Mouse (Mus musculus) neural tube, embryonic 15.5 days (tissue): ENCODE measurements around the gene Rars2. TPM values are rescaled to one million over a fixed set of nuclear protein-coding genes. Genes with fewer than 3 reads are reported as not detected.

Source experiments
- ATAC-seq: fragments of 200-750 bp; cut with Nextera tagmentation; 2 replicates; pipeline ENCODE4 v1.8.0; 2017; ENCODE audit warnings: mild to moderate bottlenecking, moderate TSS enrichment, moderate library complexity; ENCODE audit not compliant: low FRiP score
- H3K27ac ChIP-seq: fragments of 300-500 bp; sonication (generic); replicated peaks from 2 replicates; pipeline ENCODE4 v1.5.1; 2015; ENCODE audit warnings: mild to moderate bottlenecking, inconsistent platforms
- H3K27me3 ChIP-seq: fragments of 300-500 bp; sonication (generic); replicated peaks from 2 replicates; pipeline ENCODE4 v1.6.1; 2015; ENCODE audit warnings: inconsistent platforms
- H3K36me3 ChIP-seq: fragments of 300-500 bp; sonication (generic); 2 replicates; pipeline ENCODE4 v1.6.1; 2015; ENCODE audit warnings: inconsistent platforms
- H3K4me1 ChIP-seq: fragments of 300-500 bp; sonication (generic); 2 replicates; pipeline ENCODE4 v1.6.1; 2015; ENCODE audit warnings: inconsistent platforms
- H3K4me2 ChIP-seq: fragments of 300-500 bp; sonication (generic); 2 replicates; pipeline ENCODE4 v1.6.1; 2015; ENCODE audit warnings: inconsistent platforms, mild to moderate bottlenecking, moderate library complexity
- H3K4me3 ChIP-seq: fragments of 300-500 bp; sonication (generic); replicated peaks from 2 replicates; pipeline ENCODE4 v1.5.1; 2015; ENCODE audit warnings: mild to moderate bottlenecking, inconsistent platforms
- H3K9ac ChIP-seq: fragments of 300-500 bp; sonication (generic); replicated peaks from 2 replicates; pipeline ENCODE4 v1.6.1; 2015; ENCODE audit warnings: mild to moderate bottlenecking, inconsistent platforms
- H3K9me3 ChIP-seq: fragments of 300-500 bp; sonication (generic); replicated peaks from 2 replicates; pipeline ENCODE4 v1.6.1; 2016; ENCODE audit warnings: inconsistent platforms
- WGBS: fragments of 180-500 bp; shearing (Covaris S2); methylation state at CpG from one replicate; pipeline ENCODE4 v1.1.7; 2015; ENCODE audit warnings: mixed read lengths; 5-methylcytosine and 5-hydroxymethylcytosine counted together
- polyA plus RNA-seq: library from polyadenylated mRNA; unstranded; fragments of >200 nt; fragmentation: Nextera tagmentation; extraction: Ambion mirVana; gene quantifications from 2 replicates; pipeline ENCODE4 v1.2.1, GENCODE M21; 2015

Gene Rars2
- polyA plus RNA-seq, 1 experiment from 2014 or later = 51.0 TPM

- ATAC-seq = no peak
- peak overlapping the region; percentile 88 for H3K4me2 ChIP-seq
- no peaks in the 10 kb centered on the region for H3K9me3 ChIP-seq
- H3K9ac ChIP-seq = peak overlapping the region; percentile 89
- peaks cover 28% of the 10 kb centered on the region for H3K4me1 ChIP-seq
- peaks cover 6% of the 10 kb centered on the region for H3K36me3 ChIP-seq
- peak overlapping the region; percentile 84 for H3K4me3 ChIP-seq
- H3K27me3 ChIP-seq = no peaks in the 10 kb centered on the region
- H3K27ac ChIP-seq = 0 out of 2 replicates have a peak overlapping the region, but pooled peaks have one; percentile 90
- WGBS = 58% methylated on average over 6 of the region's 6 CpGs
These were observed 1.1 kb upstream of the Rars2 start for GRCm38 (mm10) chr4:34613571-34614145.

- 4% methylated on average over 13 of the region's 13 CpGs for WGBS
- peak; percentile 22; the same call in 1 of the 2 replicates for ATAC-seq
- Histone ChIP-seq H3K9ac (peak overlapping the region; percentile 89), H3K27me3 (no peaks in the 10 kb centered on the region), H3K4me3 (peak overlapping the region; percentile 84), H3K36me3 (peaks cover 2% of the 10 kb centered on the region; the same call in 1 of the 2 replicates), H3K27ac (peak overlapping the region; percentile 90), H3K4me2 (peak overlapping the region; percentile 88), H3K9me3 (no peaks in the 10 kb centered on the region), H3K4me1 (peaks cover 28% of the 10 kb centered on the region)
These were observed 546 bp downstream of the Rars2 start for GRCm38 (mm10) chr4:34615303-34615702.

GRCm38 (mm10) chr4:34616146-34616545 lies 1.4 kb downstream of the Rars2 start:
- H3K27me3 ChIP-seq = no peaks in the 10 kb centered on the region
- H3K36me3 ChIP-seq = peaks cover 4% of the 10 kb centered on the region; the same call in 1 of the 2 replicates
- peak overlapping the region; percentile 84 for H3K4me3 ChIP-seq
- no peak for ATAC-seq
- H3K27ac ChIP-seq = no peak overlapping the region
- peak overlapping the region; percentile 89 for H3K9ac ChIP-seq
- peaks cover 28% of the 10 kb centered on the region for H3K4me1 ChIP-seq
- H3K9me3 ChIP-seq = no peaks in the 10 kb centered on the region
- peak overlapping the region; percentile 88 for H3K4me2 ChIP-seq
- WGBS = 38% methylated on average over 8 of the region's 8 CpGs

DNA sequence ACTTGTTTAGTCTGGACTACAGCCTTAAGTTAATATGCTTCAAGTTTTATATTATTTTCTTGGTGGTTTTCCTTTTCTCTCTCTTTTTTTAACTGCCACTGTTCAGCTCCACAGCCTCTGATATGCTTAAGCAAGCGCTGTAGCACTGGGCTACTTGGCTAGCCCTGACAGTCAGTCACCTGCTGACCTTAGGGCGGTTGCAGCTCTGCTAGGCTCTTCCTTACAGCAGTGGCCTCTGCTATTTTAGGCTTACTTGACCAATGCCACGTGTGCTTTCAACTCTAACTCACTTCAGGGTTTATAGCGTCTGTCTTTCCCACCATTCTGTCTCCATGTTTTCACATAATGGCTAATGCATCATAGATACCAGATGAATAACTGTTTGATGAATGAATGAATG lies 10.8 kb downstream of the Rars2 start:
- no peaks in the 10 kb centered on the region for H3K9me3 ChIP-seq
- no peak overlapping the region for H3K4me2 ChIP-seq
- WGBS = 93% methylated on average over 4 of the region's 4 CpGs
- no peak overlapping the region for H3K9ac ChIP-seq
- peaks cover 35% of the 10 kb centered on the region for H3K36me3 ChIP-seq
- no peak overlapping the region for H3K27ac ChIP-seq
- no peak for ATAC-seq
- H3K27me3 ChIP-seq = no peaks in the 10 kb centered on the region
- no peak overlapping the region for H3K4me3 ChIP-seq
- H3K4me1 ChIP-seq = no peaks in the 10 kb centered on the region

- Histone ChIP-seq H3K9me3 (no peaks in the 10 kb centered on the region), H3K4me2 (no peak overlapping the region), H3K9ac (no peak overlapping the region), H3K27ac (no peak overlapping the region), H3K27me3 (no peaks in the 10 kb centered on the region), H3K4me3 (no peak overlapping the region), H3K36me3 (peaks cover 42% of the 10 kb centered on the region), H3K4me1 (no peaks in the 10 kb centered on the region)
- 91% methylated on average over 6 of the region's 6 CpGs for WGBS
- ATAC-seq = no peak
These were observed 11.6 kb downstream of the Rars2 start for GRCm38 (mm10) chr4:34626401-34626800.

DNA sequence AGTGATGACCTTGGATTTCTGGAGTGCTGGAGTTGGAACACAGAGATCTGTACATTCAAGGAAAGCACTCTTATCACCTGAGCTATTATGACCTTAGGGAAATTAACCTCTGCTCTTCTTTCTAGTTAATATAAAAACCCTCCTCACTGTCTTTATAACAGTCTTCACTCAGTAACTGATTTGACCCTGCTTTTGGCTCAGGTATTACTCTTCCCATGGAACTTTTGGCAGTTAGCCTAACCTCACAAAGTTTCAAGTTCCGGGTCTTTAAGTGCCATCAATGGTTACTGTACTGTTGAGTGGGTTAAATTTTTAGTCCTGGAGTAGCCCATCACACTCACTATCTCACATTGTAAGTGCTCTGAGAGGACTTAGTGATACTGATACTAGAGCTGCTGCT lies 15.2 kb downstream of the Rars2 start:
- no peak overlapping the region for H3K9ac ChIP-seq
- no peaks in the 10 kb centered on the region for H3K4me1 ChIP-seq
- H3K27me3 ChIP-seq = no peaks in the 10 kb centered on the region
- WGBS = 96% methylated on average over 1 of the region's 1 CpGs
- no peak overlapping the region for H3K4me3 ChIP-seq
- H3K9me3 ChIP-seq = no peaks in the 10 kb centered on the region
- H3K4me2 ChIP-seq = no peak overlapping the region
- no peak for ATAC-seq
- no peak overlapping the region for H3K27ac ChIP-seq
- H3K36me3 ChIP-seq = peaks cover 46% of the 10 kb centered on the region

- Histone ChIP-seq H3K9ac (no peak overlapping the region), H3K27ac (no peak overlapping the region), H3K27me3 (no peaks in the 10 kb centered on the region), H3K9me3 (no peaks in the 10 kb centered on the region), H3K36me3 (peaks cover 38% of the 10 kb centered on the region), H3K4me1 (no peaks in the 10 kb centered on the region), H3K4me2 (no peak overlapping the region), H3K4me3 (no peak overlapping the region)
- WGBS = 96% methylated on average over 7 of the region's 7 CpGs
- ATAC-seq = no peak
These were observed 19.4 kb downstream of the Rars2 start for GRCm38 (mm10) chr4:34634129-34634528.

GRCm38 (mm10) chr4:34636036-34636435 lies 21.3 kb downstream of the Rars2 start:
- Histone ChIP-seq H3K4me2 (no peak overlapping the region), H3K27ac (no peak overlapping the region), H3K9ac (no peak overlapping the region), H3K27me3 (no peaks in the 10 kb centered on the region), H3K4me3 (no peak overlapping the region), H3K9me3 (no peaks in the 10 kb centered on the region), H3K36me3 (peaks cover 36% of the 10 kb centered on the region), H3K4me1 (no peaks in the 10 kb centered on the region)
- WGBS = 89% methylated on average over 5 of the region's 5 CpGs
- ATAC-seq = no peak

GRCm38 (mm10) chr4:34637386-34637785 lies 22.6 kb downstream of the Rars2 start:
- no peak overlapping the region for H3K4me2 ChIP-seq
- H3K9ac ChIP-seq = no peak overlapping the region
- H3K4me1 ChIP-seq = no peaks in the 10 kb centered on the region
- peaks cover 36% of the 10 kb centered on the region for H3K36me3 ChIP-seq
- no peak overlapping the region for H3K4me3 ChIP-seq
- H3K27ac ChIP-seq = no peak overlapping the region
- WGBS = 93% methylated on average over 7 of the region's 7 CpGs
- H3K27me3 ChIP-seq = no peaks in the 10 kb centered on the region
- no peak for ATAC-seq
- H3K9me3 ChIP-seq = no peaks in the 10 kb centered on the region

DNA sequence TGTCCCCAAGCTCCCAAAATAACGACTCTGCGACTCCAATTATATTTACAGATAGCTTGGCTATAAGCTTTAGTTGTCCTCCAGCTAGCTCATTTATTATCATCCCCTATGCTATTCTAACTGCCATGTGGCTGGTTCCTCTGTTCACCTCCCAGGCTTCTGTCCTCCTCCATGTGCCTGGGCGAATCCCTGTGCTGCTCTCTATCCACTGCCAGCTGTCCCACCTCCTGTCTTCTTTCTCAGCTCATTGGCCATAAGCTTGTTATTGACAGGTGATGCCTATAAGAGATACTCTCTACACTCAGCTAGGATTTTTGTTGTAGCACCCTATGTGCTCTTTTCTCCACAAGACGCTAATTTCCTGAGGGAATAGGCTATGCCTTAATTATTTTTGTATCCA lies 23.1 kb downstream of the Rars2 start:
- Histone ChIP-seq H3K9ac (no peak overlapping the region), H3K9me3 (no peaks in the 10 kb centered on the region), H3K27ac (no peak overlapping the region), H3K27me3 (no peaks in the 10 kb centered on the region), H3K4me1 (no peaks in the 10 kb centered on the region), H3K4me2 (no peak overlapping the region), H3K4me3 (no peak overlapping the region), H3K36me3 (peaks cover 37% of the 10 kb centered on the region)
- 87% methylated on average over 4 of the region's 4 CpGs for WGBS
- no peak for ATAC-seq

- H3K4me1 ChIP-seq = no peaks in the 10 kb centered on the region
- no peak overlapping the region for H3K4me2 ChIP-seq
- H3K36me3 ChIP-seq = peaks cover 32% of the 10 kb centered on the region
- ATAC-seq = no peak
- no peak overlapping the region for H3K27ac ChIP-seq
- H3K9ac ChIP-seq = no peak overlapping the region
- no peak overlapping the region for H3K4me3 ChIP-seq
- no peaks in the 10 kb centered on the region for H3K9me3 ChIP-seq
- H3K27me3 ChIP-seq = no peaks in the 10 kb centered on the region
- 75% methylated on average over 5 of the region's 5 CpGs for WGBS
These were observed 25.1 kb downstream of the Rars2 start for GRCm38 (mm10) chr4:34639745-34640364.

DNA sequence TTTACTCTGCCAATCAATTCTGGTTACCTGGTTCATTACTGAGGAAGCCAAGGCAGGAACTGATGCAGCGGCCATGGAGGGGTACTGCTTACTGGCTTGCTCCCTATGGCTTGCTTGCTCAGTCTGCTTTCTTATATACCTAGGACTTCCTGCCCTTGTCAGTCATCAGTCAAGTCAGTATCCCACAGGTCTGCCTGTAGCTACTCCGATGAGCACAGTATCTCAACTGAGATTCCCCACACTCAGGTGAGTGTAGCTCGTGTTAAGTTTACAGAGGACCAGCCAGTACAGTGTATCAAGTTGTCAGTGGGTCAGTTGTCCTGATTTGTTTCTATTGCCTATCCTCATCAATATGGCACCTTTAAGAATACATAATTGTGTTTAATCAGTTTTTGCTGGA lies 26.0 kb downstream of the Rars2 start:
- no peaks in the 10 kb centered on the region for H3K9me3 ChIP-seq
- no peak overlapping the region for H3K4me2 ChIP-seq
- 98% methylated on average over 3 of the region's 3 CpGs for WGBS
- H3K27ac ChIP-seq = no peak overlapping the region
- ATAC-seq = no peak
- no peaks in the 10 kb centered on the region for H3K27me3 ChIP-seq
- H3K9ac ChIP-seq = no peak overlapping the region
- H3K4me3 ChIP-seq = no peak overlapping the region
- peaks cover 33% of the 10 kb centered on the region for H3K36me3 ChIP-seq
- no peaks in the 10 kb centered on the region for H3K4me1 ChIP-seq
